Mouse (Mus musculus) small intestine, adult 2 months (tissue): ENCODE measurements around the gene Hs3st6. TPM values are rescaled to one million over a fixed set of nuclear protein-coding genes. Genes with fewer than 3 reads are reported as not detected.

Experiments
- H3K27ac ChIP-seq: fragments of 200-500 bp; 2 replicates; pipeline ENCODE4 v1.5.1; 2012; ENCODE audit warnings: low read depth, low read length, control low read depth, inconsistent platforms; ENCODE audit not compliant: insufficient read depth
- H3K27me3 ChIP-seq: fragments of 200-500 bp; 2 replicates; pipeline ENCODE4 v1.6.1; 2012; ENCODE audit warnings: mild to moderate bottlenecking, moderate library complexity, low read length, inconsistent platforms; ENCODE audit not compliant: control insufficient read depth, insufficient read depth
- H3K36me3 ChIP-seq: fragments of 200-500 bp; 2 replicates; pipeline ENCODE4 v1.6.1; 2012; ENCODE audit warnings: mild to moderate bottlenecking, low read length, control low read depth, inconsistent platforms; ENCODE audit not compliant: control insufficient read depth, insufficient read depth
- H3K4me1 ChIP-seq: fragments of 200-500 bp; 2 replicates; pipeline ENCODE4 v1.6.1; 2012; ENCODE audit warnings: low read length, inconsistent platforms, mixed read lengths; ENCODE audit not compliant: control insufficient read depth, insufficient read depth, insufficient read length
- H3K4me3 ChIP-seq: fragments of 200-500 bp; 2 replicates; pipeline ENCODE4 v1.5.1; 2012; ENCODE audit warnings: low read depth, mild to moderate bottlenecking, control low read depth, inconsistent platforms, low read length, moderate library complexity
- CTCF ChIP-seq: fragments of 200-500 bp; IDR thresholded peaks from 2 replicates; pipeline ENCODE4 v1.5.1; 2012; ENCODE audit warnings: low read depth, mild to moderate bottlenecking, control low read depth, inconsistent platforms, low read length, moderate library complexity, mixed read lengths; ENCODE audit not compliant: insufficient replicate concordance, insufficient read length; ENCODE audit errors: extremely low read depth
- POLR2A ChIP-seq: fragments of 200-500 bp; IDR thresholded peaks from 2 replicates; pipeline ENCODE4 v1.6.1; 2012; ENCODE audit warnings: low read depth, mild to moderate bottlenecking, control low read depth, inconsistent platforms, low read length, moderate library complexity
- WGBS: fragments of 180-500 bp; shearing (Covaris S2); methylation state at CpG from one replicate; pipeline ENCODE4 v1.1.7; 2018; 5-methylcytosine and 5-hydroxymethylcytosine counted together
- polyA plus RNA-seq: library from polyadenylated mRNA; depleted of rRNA; stranded (reverse); fragments of >200 nt; gene quantifications from 2 replicates; pipeline ENCODE4 v1.2.3, GENCODE M21; 2012

Gene Hs3st6
- polyA plus RNA-seq, 1 experiment = 1.7 TPM

GRCm38 (mm10) chr17:24773241-24773640 is 20.5 kb downstream of the Hs3st6 start:
- Histone ChIP-seq H3K27me3 (no peaks in the 10 kb centered on the region), H3K36me3 (no peaks in the 10 kb centered on the region), H3K4me1 (no peaks in the 10 kb centered on the region), H3K27ac (no peak overlapping the region), H3K4me3 (no peak overlapping the region)
- TF ChIP-seq POLR2A = no peak
- TF ChIP-seq CTCF = no peak
- 80% methylated on average over 5 of the region's 5 CpGs for WGBS

- H3K4me3 ChIP-seq = no peak overlapping the region
- 53% methylated on average over 8 of the region's 8 CpGs for WGBS
- H3K27me3 ChIP-seq = no peaks in the 10 kb centered on the region
- H3K36me3 ChIP-seq = no peaks in the 10 kb centered on the region
- no peaks in the 10 kb centered on the region for H3K4me1 ChIP-seq
- no peak overlapping the region for H3K27ac ChIP-seq
- no peak for TF ChIP-seq CTCF
- TF ChIP-seq POLR2A = no peak
These were observed 22.4 kb downstream of the Hs3st6 start for GRCm38 (mm10) chr17:24775173-24775572.

- TF ChIP-seq CTCF (no peak), POLR2A (no peak)
- no peak overlapping the region for H3K4me3 ChIP-seq
- H3K4me1 ChIP-seq = no peaks in the 10 kb centered on the region
These were observed 24.3 kb downstream of the Hs3st6 start for GRCm38 (mm10) chr17:24777073-24777472.

GRCm38 (mm10) chr17:24780821-24781220 is 28.0 kb downstream of the Hs3st6 start:
- no peak overlapping the region for H3K27ac ChIP-seq
- H3K27me3 ChIP-seq = no peaks in the 10 kb centered on the region
- H3K4me3 ChIP-seq = no peak overlapping the region
- no peaks in the 10 kb centered on the region for H3K36me3 ChIP-seq
- H3K4me1 ChIP-seq = no peaks in the 10 kb centered on the region
- 77% methylated on average over 2 of the region's 2 CpGs for WGBS
- no peak for TF ChIP-seq POLR2A

More at GRCm38 (mm10) chr17:24777073-24777472, 24.3 kb downstream of the Hs3st6 start:
- Histone ChIP-seq H3K27ac (no peak overlapping the region), H3K27me3 (no peaks in the 10 kb centered on the region), H3K36me3 (no peaks in the 10 kb centered on the region)
- 66% methylated on average over 2 of the region's 2 CpGs for WGBS

GRCm38 (mm10) chr17:24792190-24792589 is 39.4 kb downstream of the Hs3st6 start:
- Histone ChIP-seq H3K36me3 (no peaks in the 10 kb centered on the region), H3K27me3 (no peaks in the 10 kb centered on the region), H3K4me1 (no peaks in the 10 kb centered on the region), H3K27ac (no peak overlapping the region), H3K4me3 (no peak overlapping the region)
- TF ChIP-seq POLR2A = no peak
- TF ChIP-seq CTCF = no peak
- 48% methylated on average over 8 of the region's 8 CpGs for WGBS

- H3K36me3 ChIP-seq = no peaks in the 10 kb centered on the region
- H3K4me1 ChIP-seq = 0 out of 2 replicates have a peak, but pooled peaks cover 2% of the 10 kb centered on the region
- no peak overlapping the region for H3K4me3 ChIP-seq
- WGBS = 78% methylated on average over 12 of the region's 12 CpGs
- no peak overlapping the region for H3K27ac ChIP-seq
- H3K27me3 ChIP-seq = 0 out of 2 replicates have a peak, but pooled peaks cover 4% of the 10 kb centered on the region
- TF ChIP-seq POLR2A = no peak
- no peak for TF ChIP-seq CTCF
These were observed 42.0 kb downstream of the Hs3st6 start for GRCm38 (mm10) chr17:24794791-24795190.

GRCm38 (mm10) chr17:24796969-24797368 is 44.2 kb downstream of the Hs3st6 start:
- H3K4me3 ChIP-seq = no peak overlapping the region
- TF ChIP-seq CTCF (no peak), POLR2A (no peak)
- WGBS = 35% methylated on average over 3 of the region's 3 CpGs
- H3K27ac ChIP-seq = no peak overlapping the region
- 0 out of 2 replicates have a peak, but pooled peaks cover 4% of the 10 kb centered on the region for H3K27me3 ChIP-seq
- H3K4me1 ChIP-seq = 0 out of 2 replicates have a peak, but pooled peaks cover 2% of the 10 kb centered on the region
- H3K36me3 ChIP-seq = no peaks in the 10 kb centered on the region
